Mouse (Mus musculus) MEL (cell line): ENCODE measurements around the gene 1700067P10Rik. TPM values are rescaled to one million over a fixed set of nuclear protein-coding genes. Genes with fewer than 3 reads are reported as not detected.

Experiments
- DNase-seq: peaks from one replicate; pipeline ENCODE4 v3.0.0; 2011; ENCODE audit warnings: low read depth, low spot score
- H3K27ac ChIP-seq: 2 replicates; pipeline ENCODE4 v1.5.1; 2012; ENCODE audit warnings: low read depth, mild to moderate bottlenecking, control low read depth, low read length, moderate library complexity; ENCODE audit not compliant: control insufficient read depth
- H3K27me3 ChIP-seq, 2 experiments: fragments of 150-350 bp in 1 of 2; sonication (generic) in 1 of 2; 2 replicates each; pipeline ENCODE4 v1.6.1; 2012; ENCODE audit warnings: low read length in 2 of 2, mild to moderate bottlenecking in 2 of 2, improper control_type of control experiment in 1 of 2, moderate library complexity in 1 of 2; ENCODE audit not compliant: insufficient read depth in 2 of 2, control insufficient read depth in 1 of 2
- H3K36me3 ChIP-seq, 2 experiments: 2 replicates each; pipeline ENCODE4 v1.6.1; 2012 to 2014; ENCODE audit warnings: low read length in 2 of 2, improper control_type of control experiment in 1 of 2, inconsistent platforms in 1 of 2, mild to moderate bottlenecking in 1 of 2; ENCODE audit not compliant: insufficient read depth in 2 of 2, control insufficient read depth in 1 of 2
- H3K4me1 ChIP-seq, 2 experiments: fragments of 150-350 bp in 1 of 2; sonication (generic) in 1 of 2; 2 replicates each; pipeline ENCODE4 v1.6.1; 2012; ENCODE audit warnings: low read length in 2 of 2, improper control_type of control experiment in 1 of 2, mild to moderate bottlenecking in 1 of 2; ENCODE audit not compliant: insufficient read depth in 2 of 2, control insufficient read depth in 1 of 2
- H3K4me3 ChIP-seq, 2 experiments: fragments of 150-350 bp in 1 of 2; sonication (generic) in 1 of 2; 2 replicates each; pipeline ENCODE4 v1.5.1; 2012; ENCODE audit warnings: low read depth in 2 of 2, low read length in 2 of 2, mild to moderate bottlenecking in 2 of 2, moderate library complexity in 2 of 2, control low read depth in 1 of 2, improper control_type of control experiment in 1 of 2; ENCODE audit not compliant: control insufficient read depth in 1 of 2, insufficient read depth in 1 of 2
- H3K79me2 ChIP-seq: 2 replicates; pipeline ENCODE4 v1.6.1; 2012; ENCODE audit warnings: mild to moderate bottlenecking, low read length, moderate library complexity; ENCODE audit not compliant: control insufficient read depth, poor library complexity, insufficient read depth
- H3K9ac ChIP-seq: 2 replicates; pipeline ENCODE4 v1.6.1; 2012; ENCODE audit warnings: low read depth, mild to moderate bottlenecking, control low read depth, low read length, moderate library complexity; ENCODE audit not compliant: control insufficient read depth, poor library complexity, severe bottlenecking
- H3K9me3 ChIP-seq: fragments of 150-350 bp; sonication (generic); replicated peaks from 2 replicates; pipeline ENCODE4 v1.6.1; 2012; ENCODE audit warnings: mild to moderate bottlenecking, low read length, improper control_type of control experiment, moderate library complexity; ENCODE audit not compliant: insufficient read depth
- CHD2 ChIP-seq: IDR thresholded peaks from 2 replicates; pipeline ENCODE4 v1.6.1; 2011; ENCODE audit warnings: low read length, improper control_type of control experiment
- CTCF ChIP-seq, 3 experiments: IDR thresholded peaks in 2 of 3; conservative IDR thresholded peaks in 1 of 3; 2 replicates each; pipeline ENCODE4 v1.5.1; 2011 to 2012; ENCODE audit warnings: low read length in 3 of 3, low read depth in 2 of 3, mild to moderate bottlenecking in 2 of 3, improper control_type of control experiment in 1 of 3, inconsistent platforms in 1 of 3, mixed read lengths in 1 of 3, moderate library complexity in 1 of 3; ENCODE audit not compliant: control insufficient read depth in 1 of 3, insufficient read depth in 1 of 3, poor library complexity in 1 of 3, severe bottlenecking in 1 of 3
- EP300 ChIP-seq, 2 experiments: IDR thresholded peaks; 2 replicates each; pipeline ENCODE4 v1.6.1; 2011; ENCODE audit warnings: improper control_type of control experiment in 2 of 2, low read length in 2 of 2, low read depth in 1 of 2, mild to moderate bottlenecking in 1 of 2
- JUND ChIP-seq: IDR thresholded peaks from 2 replicates; pipeline ENCODE4 v1.6.1; 2011; ENCODE audit warnings: low read depth, mild to moderate bottlenecking, improper control_type of control experiment, low read length
- KAT2A ChIP-seq: conservative IDR thresholded peaks from 2 replicates; pipeline ENCODE4 v1.6.1; 2012; ENCODE audit warnings: low read depth, low read length, improper control_type of control experiment, inconsistent platforms
- MAZ ChIP-seq: IDR thresholded peaks from 2 replicates; pipeline ENCODE4 v1.6.1; 2012; ENCODE audit warnings: low read depth, mild to moderate bottlenecking, inconsistent platforms, low read length, improper control_type of control experiment
- MYB ChIP-seq: IDR thresholded peaks from 2 replicates; pipeline ENCODE4 v1.6.1; 2011; ENCODE audit warnings: mild to moderate bottlenecking, low read depth, low read length, improper control_type of control experiment
- POLR2AphosphoS2 ChIP-seq: IDR thresholded peaks from 2 replicates; pipeline ENCODE4 v1.6.1; 2011; ENCODE audit warnings: low read length, improper control_type of control experiment
- RAD21 ChIP-seq: IDR thresholded peaks from 2 replicates; pipeline ENCODE4 v1.6.1; 2011; ENCODE audit warnings: mild to moderate bottlenecking, low read depth, low read length, improper control_type of control experiment
- SIN3A ChIP-seq: IDR thresholded peaks from 2 replicates; pipeline ENCODE4 v1.6.1; 2012; ENCODE audit warnings: low read length, improper control_type of control experiment, inconsistent platforms
- SMC3 ChIP-seq: IDR thresholded peaks from 2 replicates; pipeline ENCODE4 v1.6.1; 2011; ENCODE audit warnings: low read depth, low read length, improper control_type of control experiment
- USF1 ChIP-seq: IDR thresholded peaks from 2 replicates; pipeline ENCODE4 v1.6.1; 2014; ENCODE audit warnings: low read depth, mild to moderate bottlenecking, inconsistent platforms, low read length, improper control_type of control experiment, moderate library complexity
- USF2 ChIP-seq, 2 experiments: IDR thresholded peaks; 2 replicates each; pipeline ENCODE4 v1.6.1; 2011 to 2012; ENCODE audit warnings: improper control_type of control experiment in 2 of 2, low read length in 2 of 2, borderline replicate concordance in 1 of 2, inconsistent platforms in 1 of 2, low read depth in 1 of 2, mild to moderate bottlenecking in 1 of 2; ENCODE audit not compliant: insufficient read depth in 1 of 2
- ZC3H11A ChIP-seq: IDR thresholded peaks from 2 replicates; pipeline ENCODE4 v1.6.1; 2012; ENCODE audit warnings: low read depth, mild to moderate bottlenecking, inconsistent platforms, low read length, improper control_type of control experiment
- ZKSCAN1 ChIP-seq: IDR thresholded peaks from 2 replicates; pipeline ENCODE4 v1.6.1; 2012; ENCODE audit warnings: low read depth, mild to moderate bottlenecking, inconsistent platforms, low read length, improper control_type of control experiment, moderate library complexity
- ZMIZ1 ChIP-seq: IDR thresholded peaks from 2 replicates; pipeline ENCODE4 v1.6.1; 2012; ENCODE audit warnings: low read depth, mild to moderate bottlenecking, inconsistent platforms, low read length, improper control_type of control experiment, moderate library complexity
- ZNF384 ChIP-seq: IDR thresholded peaks from 2 replicates; pipeline ENCODE4 v1.6.1; 2012; ENCODE audit warnings: low read depth, mild to moderate bottlenecking, inconsistent platforms, low read length, improper control_type of control experiment
- polyA plus RNA-seq, 2 experiments: library from polyadenylated mRNA; stranded (reverse) in 1 of 2; unstranded in 1 of 2; fragments of >175 nt in 1 of 2; fragments of >200 nt in 1 of 2; gene quantifications; 2 replicates each; pipeline versions ENCODE4 v1.2.1 to v1.2.4; 2012; ENCODE audit warnings: low replicate concordance in 2 of 2, low read depth in 1 of 2; ENCODE audit not compliant: insufficient read length in 2 of 2, insufficient read depth in 1 of 2, missing spikeins in 1 of 2
- total RNA-seq: library from RNA; depleted of rRNA; stranded (reverse); fragments of 300-350 nt; gene quantifications from 2 replicates; pipeline ENCODE4 v1.2.3, GENCODE M21; 2012

1700067P10Rik gene
- total and polyA plus RNA-seq, 3 experiments = not detected

GRCm38 (mm10) chr17:48093286-48093817 is 4.2 kb downstream of the 1700067P10Rik start:
- no peaks in the 10 kb centered on the region for H3K4me1 ChIP-seq
- H3K36me3 ChIP-seq = no peaks in the 10 kb centered on the region
- DNase-seq = peak; percentile 27
- no peak overlapping the region for H3K9ac ChIP-seq
- no peak overlapping the region for H3K27ac ChIP-seq
- no peaks in the 10 kb centered on the region for H3K79me2 ChIP-seq
- H3K27me3 ChIP-seq = no peaks in the 10 kb centered on the region
- no peak for TF ChIP-seq EP300 (IDR thresholded peaks at IDR 0.05; ENCODE audit: low read depth in 1 of 2, low read length in 2 of 2)
- no peak for TF ChIP-seq SIN3A
- TF ChIP-seq ZKSCAN1 = no peak
- no peak for TF ChIP-seq USF1
- TF ChIP-seq SMC3 = peak; percentile 24
- no peak for TF ChIP-seq KAT2A
- no peak for TF ChIP-seq JUND
- 0 out of 2 replicates have a peak, but pooled peaks have one; percentile 2 for TF ChIP-seq ZC3H11A
- no peak for TF ChIP-seq POLR2AphosphoS2
- 0 out of 2 replicates have a peak, but pooled peaks have one; percentile 7 for TF ChIP-seq RAD21
- TF ChIP-seq MYB = no peak
- TF ChIP-seq USF2 (IDR thresholded peaks at IDR 0.05; ENCODE audit: borderline replicate concordance in 1 of 2, insufficient read depth in 1 of 2, low read depth in 1 of 2, low read length in 2 of 2) = no peak
- peak; percentile 41 to 44 (median 41); a peak in 5 of 6 replicates for TF ChIP-seq CTCF (IDR thresholded peaks at IDR 0.05 in 2 of 3, conservative IDR thresholded peaks at IDR 0.05 in 1 of 3; ENCODE audit: control insufficient read depth in 1 of 3, insufficient read depth in 1 of 3, low read depth in 2 of 3, low read length in 3 of 3, poor library complexity in 1 of 3, severe bottlenecking in 1 of 3)
- no peak for TF ChIP-seq ZMIZ1
- TF ChIP-seq MAZ = no peak
- no peak for TF ChIP-seq ZNF384
- H3K4me3 ChIP-seq = no peak overlapping the region
- H3K9me3 ChIP-seq = no peaks in the 10 kb centered on the region

GRCm38 (mm10) chr17:48094820-48095680 is 5.9 kb downstream of the 1700067P10Rik start:
- H3K79me2 ChIP-seq = no peaks in the 10 kb centered on the region
- no peaks in the 10 kb centered on the region for H3K4me1 ChIP-seq
- no peak for TF ChIP-seq CHD2
- no peak overlapping the region for H3K27ac ChIP-seq
- H3K4me3 ChIP-seq = no peak overlapping the region
- no peaks in the 10 kb centered on the region for H3K27me3 ChIP-seq
- no peaks in the 10 kb centered on the region for H3K9me3 ChIP-seq
- no peak overlapping the region for H3K9ac ChIP-seq
- no peak for DNase-seq
- H3K36me3 ChIP-seq = no peaks in the 10 kb centered on the region
